Mouse (Mus musculus) neural tube, embryonic 10.5 days (tissue): ENCODE results near the gene B3gnt2.

ENCODE experiments used
- DNase-seq: peaks from one replicate; pipeline ENCODE4 v3.0.0-alpha.2; 2017; ENCODE audit warnings: low spot score; ENCODE audit errors: extremely low spot score

Gene B3gnt2

GRCm38 (mm10) chr11:22815877-22816276 is 44.9 kb downstream of the B3gnt2 start:
- no peak for DNase-seq

GRCm38 (mm10) chr11:22815143-22815542 is 45.6 kb downstream of the B3gnt2 start:
- DNase-seq = no peak

GRCm38 (mm10) chr11:22813921-22814704 is 46.6 kb downstream of the B3gnt2 start:
- DNase-seq = no peak

- no peak for DNase-seq
These were observed 47.3 kb downstream of the B3gnt2 start for GRCm38 (mm10) chr11:22813427-22813826.

GRCm38 (mm10) chr11:22811413-22811812 is 49.3 kb downstream of the B3gnt2 start:
- no peak for DNase-seq

- no peak for DNase-seq
These were observed 51.2 kb downstream of the B3gnt2 start for GRCm38 (mm10) chr11:22809465-22810096.

- DNase-seq = no peak
These were observed 52.7 kb downstream of the B3gnt2 start for GRCm38 (mm10) chr11:22808040-22808439.

GRCm38 (mm10) chr11:22805171-22805570 is 55.6 kb downstream of the B3gnt2 start:
- DNase-seq = no peak

- no peak for DNase-seq
These were observed 60.8 kb downstream of the B3gnt2 start for GRCm38 (mm10) chr11:22799987-22800424.

- no peak for DNase-seq
These were observed 61.8 kb downstream of the B3gnt2 start for GRCm38 (mm10) chr11:22798916-22799315.

- no peak for DNase-seq
These were observed 66.0 kb downstream of the B3gnt2 start for GRCm38 (mm10) chr11:22794734-22795133.

- no peak for DNase-seq
These were observed 66.9 kb downstream of the B3gnt2 start for GRCm38 (mm10) chr11:22793881-22794203.

- DNase-seq = no peak
These were observed 67.4 kb downstream of the B3gnt2 start for GRCm38 (mm10) chr11:22793176-22793880.

GRCm38 (mm10) chr11:22792149-22792548 is 68.6 kb downstream of the B3gnt2 start:
- DNase-seq = no peak

GRCm38 (mm10) chr11:22791726-22792125 is 69.0 kb downstream of the B3gnt2 start:
- no peak for DNase-seq

- DNase-seq = no peak
These were observed 72.9 kb downstream of the B3gnt2 start for GRCm38 (mm10) chr11:22787833-22788232.

GRCm38 (mm10) chr11:22784477-22784876 is 76.3 kb downstream of the B3gnt2 start:
- no peak for DNase-seq

GRCm38 (mm10) chr11:22782705-22783124 is 78.0 kb downstream of the B3gnt2 start:
- DNase-seq = no peak

GRCm38 (mm10) chr11:22781190-22781589 is 79.6 kb downstream of the B3gnt2 start:
- no peak for DNase-seq

- no peak for DNase-seq
These were observed 80.0 kb downstream of the B3gnt2 start for GRCm38 (mm10) chr11:22780761-22781160.

GRCm38 (mm10) chr11:22779821-22780551 is 80.8 kb downstream of the B3gnt2 start:
- no peak for DNase-seq

- DNase-seq = no peak
These were observed 82.2 kb downstream of the B3gnt2 start for GRCm38 (mm10) chr11:22778596-22778995.
